Mouse (Mus musculus): ENCODE results near the gene Map3k20.

- no peak for TF ChIP-seq EP300 (IDR thresholded peaks at IDR 0.05; ENCODE audit: low read depth)
- TF ChIP-seq CTCF (IDR thresholded peaks at IDR 0.05; ENCODE audit: low read depth) = no peak
Measured at GRCm38 (mm10) chr2:72291103-72291502, 5.7 kb downstream of the Map3k20 start.

Measured in liver, embryonic 14.5 days (tissue).